Mouse (Mus musculus): ENCODE data around the gene Zfand3.

DNA sequence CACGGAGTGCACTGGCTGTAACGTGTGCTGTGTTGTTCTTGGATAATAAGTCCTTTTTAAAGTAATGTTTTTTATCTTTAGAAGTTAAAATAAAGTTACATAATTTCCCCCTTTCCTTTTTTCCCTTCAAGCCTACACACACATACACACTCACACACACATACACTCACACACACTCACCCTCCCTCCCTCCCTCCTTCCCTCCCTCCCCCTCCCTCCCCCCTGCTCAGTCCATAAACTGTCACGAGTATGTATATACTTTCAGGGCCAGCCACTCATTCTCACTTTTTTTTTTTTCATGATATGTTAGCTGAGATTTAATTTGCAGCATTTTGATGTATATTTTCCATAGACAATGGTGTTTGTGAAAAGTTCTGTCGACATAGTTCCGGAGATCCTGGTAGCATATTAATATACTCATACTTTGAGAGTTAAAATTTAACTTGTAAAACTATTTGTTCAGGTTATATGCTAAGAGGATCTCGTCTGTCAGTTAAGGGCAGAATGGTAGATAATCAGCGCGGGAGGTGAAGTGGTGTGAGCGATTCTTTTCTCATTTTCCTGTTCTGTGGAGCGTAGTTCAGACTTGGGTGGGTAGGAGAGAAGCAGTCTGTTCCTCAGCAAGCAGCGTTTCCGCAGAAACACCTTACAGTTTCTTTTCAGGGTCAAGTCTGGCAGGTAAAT, 14.5 kb downstream of the Zfand3 start:
- TF ChIP-seq CTCF (IDR thresholded peaks at IDR 0.05; ENCODE audit: low read depth, low read length): no peak
- TF ChIP-seq POLR2A (IDR thresholded peaks at IDR 0.05; ENCODE audit: insufficient read depth, low read length): no peak

Data from ES-Bruce4 (cell line).